Mouse (Mus musculus) G1E (cell line): Measurements from ENCODE around the gene Ptpn3.

ENCODE experiments used
- CTCF ChIP-seq: IDR thresholded peaks from 2 replicates; pipeline ENCODE4 v1.5.1; 2012; ENCODE audit warnings: low read depth, low read length, inconsistent platforms, mixed read lengths
- TAL1 ChIP-seq: conservative IDR thresholded peaks from 2 replicates; pipeline ENCODE4 v1.6.1; 2012; ENCODE audit warnings: low read depth, low read length, inconsistent platforms, mixed read lengths

- no peak for TF ChIP-seq CTCF
- no peak for TF ChIP-seq TAL1
Observed at GRCm38 (mm10) chr4:57338061-57338460, 36.4 kb upstream of the Ptpn3 start.
